ENCODE assay signal across 22 mouse cellular contexts in the genomic region with DNA sequence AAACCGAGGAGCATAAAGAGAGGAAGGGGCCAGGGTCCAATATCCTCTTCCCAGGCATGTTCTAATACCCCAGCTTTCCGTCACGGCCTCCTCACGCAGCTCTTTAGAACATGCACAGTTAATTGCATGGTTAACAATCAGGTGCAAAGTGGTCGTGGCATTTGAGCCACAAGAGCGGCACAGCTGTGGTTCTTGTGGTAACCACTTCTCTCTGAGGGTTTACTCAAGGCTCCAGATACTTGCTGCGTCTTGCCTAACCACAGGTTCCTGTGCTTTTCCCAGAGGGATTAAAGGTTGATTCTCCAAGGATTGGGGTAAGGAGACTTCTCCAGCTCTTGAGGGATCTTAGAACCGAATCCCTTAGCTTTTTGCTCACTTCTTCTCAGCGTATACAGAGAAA. TPM values are rescaled to one million over a fixed set of nuclear protein-coding genes. Genes with fewer than 3 reads are reported as not detected.
DNase-seq lines count a peak whose midpoint lies in the region; ATAC-seq and TF ChIP-seq lines count a peak whose summit lies in the region.
"Had no signal": no experiment of that assay in that cellular context is flagged by ENCODE, and none has a peak within 500 bp of the region (broad histone marks: within the 10 kb centered on the region; RNA-seq: fewer than 3 reads in every experiment).

No protein-coding gene starts in this region.

- no peaks in the 10 kb centered on the region for H3K9me3 ChIP-seq in CH12.LX (replicated peaks; ENCODE audit: low read length)
- H3K9me3 ChIP-seq: heart, embryonic 13.5 days; hindbrain, embryonic 12.5 days; limb, embryonic 10.5 days; lung, embryonic 15.5 days; neural tube, embryonic 15.5 days; stomach, embryonic 15.5 days had no signal

- TF ChIP-seq POLR2A in CH12.LX (IDR thresholded peaks at IDR 0.05; ENCODE audit: low read depth, low read length): no peak

- peak; percentile 5 for TF ChIP-seq RAD21 in CH12.LX (IDR thresholded peaks at IDR 0.05; ENCODE audit: low read depth, low read length)

- no peak overlapping the region for H3K27ac ChIP-seq in CH12.LX (ENCODE audit: insufficient read depth, low read depth)
- H3K27ac ChIP-seq: heart, adult 2 months; heart, embryonic 13.5 days; hindbrain, embryonic 12.5 days; limb, embryonic 10.5 days; lung, embryonic 15.5 days; neural tube, embryonic 15.5 days; stomach, embryonic 15.5 days had no signal

- no peaks in the 10 kb centered on the region for H3K36me3 ChIP-seq in CH12.LX (replicated peaks in 1 of 2; ENCODE audit: control insufficient read depth in 1 of 2, insufficient read depth in 1 of 2, low read length in 1 of 2)
- H3K36me3 ChIP-seq: heart, embryonic 13.5 days; hindbrain, embryonic 12.5 days; limb, embryonic 10.5 days; lung, embryonic 15.5 days; neural tube, embryonic 15.5 days; stomach, embryonic 15.5 days had no signal

- peak; percentile 62 for ATAC-seq in megakaryocyte progenitor cell, adult 5-6 weeks (replicated peaks; ENCODE audit: poor library complexity)
- ATAC-seq: forebrain, postnatal 0 days had no signal

- H3K27me3 ChIP-seq in CH12.LX (replicated peaks): peaks cover 25% of the 10 kb centered on the region
- H3K27me3 ChIP-seq: heart, embryonic 13.5 days; hindbrain, embryonic 12.5 days; lung, embryonic 15.5 days; neural tube, embryonic 15.5 days; stomach, embryonic 15.5 days had no signal

- TF ChIP-seq CTCF in CH12.LX (conservative IDR thresholded peaks at IDR 0.05 in 1 of 2, IDR thresholded peaks at IDR 0.05 in 1 of 2; ENCODE audit: low read depth in 2 of 2, low read length in 2 of 2): no peak

- DNase-seq in lung, adult 18-20 months: peak; percentile 24 to 43
- DNase-seq in lung, postnatal 10 days: no peak
- DNase-seq in 3134 (ENCODE audit: extremely low read depth, insufficient read length, low spot score): peak; percentile 63
- DNase-seq in CH12.LX (ENCODE audit: extremely low read depth): peak; percentile 50
- no peak for DNase-seq in frontal cortex, postnatal 36 days (ENCODE audit: low spot score in 2 of 2)
- no peak for DNase-seq in layer of hippocampus, postnatal 36 days
- DNase-seq: cerebellum, adult 2 months; cerebellum, postnatal 36 days; forebrain, postnatal 0 days; gastrocnemius, postnatal 25 days; heart, postnatal 14 days; kidney, postnatal 10 days; right cerebral cortex, adult 18-20 months; right cerebral cortex, postnatal 4 days had no signal

- dilution Hi-C loops in CH12.LX (cut with MboI; ENCODE audit: extremely low pct_ligation_motif_present, extremely low pct_unique_long_range_greater_than_20kb, low sequenced_read_pairs): no loop called here

- TF ChIP-seq EP300 in CH12.LX (IDR thresholded peaks at IDR 0.05; ENCODE audit: low read length): peak; percentile 94

- H3K4me3 ChIP-seq in CH12.LX (replicated peaks in 1 of 3; ENCODE audit: low read depth in 2 of 3, low read length in 2 of 3, poor library complexity in 1 of 3): no peak overlapping the region
- H3K4me3 ChIP-seq: heart, adult 2 months; heart, embryonic 13.5 days; hindbrain, embryonic 12.5 days; limb, embryonic 10.5 days; lung, embryonic 15.5 days; neural tube, embryonic 15.5 days; stomach, embryonic 15.5 days had no signal

- H3K9ac ChIP-seq in CH12.LX (ENCODE audit: insufficient read depth, low read depth): no peak overlapping the region
- H3K9ac ChIP-seq: forebrain, postnatal 0 days; heart, embryonic 13.5 days; hindbrain, embryonic 12.5 days; lung, embryonic 15.5 days; neural tube, embryonic 15.5 days; stomach, embryonic 15.5 days had no signal

- peaks cover 17 to 56% of the 10 kb centered on the region in 2 experiments for H3K4me1 ChIP-seq in CH12.LX (ENCODE audit: control insufficient read depth in 1 of 2, insufficient read depth in 2 of 2)
- H3K4me1 ChIP-seq: hindbrain, embryonic 12.5 days; lung, embryonic 15.5 days; neural tube, embryonic 15.5 days; stomach, embryonic 15.5 days had no signal

- in situ Hi-C loops in CH12.LX (cut with MboI; ENCODE audit: low pct_ligation_motif_present, low pct_unique_long_range_greater_than_20kb, low sequenced_read_pairs): no loop called here

- H3K4me2 ChIP-seq in CH12.LX (ENCODE audit: insufficient read depth, low read depth, poor library complexity, severe bottlenecking): 0 out of 2 replicates have a peak overlapping the region, but pooled peaks have one; percentile 2
- H3K4me2 ChIP-seq: heart, embryonic 13.5 days; hindbrain, embryonic 12.5 days; lung, embryonic 15.5 days; neural tube, embryonic 15.5 days; stomach, embryonic 15.5 days had no signal

- H3K79me2 ChIP-seq in CH12.LX (replicated peaks; ENCODE audit: control insufficient read depth, extremely low read depth, insufficient read depth, poor library complexity, severe bottlenecking): no peaks in the 10 kb centered on the region

TF ChIP-seq in CH12.LX, 34 proteins besides CTCF, POLR2A, EP300 and RAD21:
- TF ChIP-seq ZKSCAN1 (IDR thresholded peaks at IDR 0.05; ENCODE audit: borderline replicate concordance, low read depth, low read length) (no peak), JUN (IDR thresholded peaks at IDR 0.05; ENCODE audit: insufficient read depth, low read depth, low read length) (no peak), ZMIZ1 (IDR thresholded peaks at IDR 0.05; ENCODE audit: low read depth, low read length) (no peak), CHD2 (IDR thresholded peaks at IDR 0.05; ENCODE audit: low read length) (0 out of 2 replicates have a peak, but pooled peaks have one; percentile 11), MXI1 (IDR thresholded peaks at IDR 0.05; ENCODE audit: low read depth, low read length) (no peak), SIN3A (IDR thresholded peaks at IDR 0.05; ENCODE audit: low read length) (no peak), CHD1 (IDR thresholded peaks at IDR 0.05; ENCODE audit: low read depth, low read length) (no peak), MEF2A (IDR thresholded peaks at IDR 0.05; ENCODE audit: borderline replicate concordance, low read depth, low read length) (peak; percentile 63; the same call in 1 of the 2 replicates), USF1 (IDR thresholded peaks at IDR 0.05; ENCODE audit: low read depth, low read length) (no peak), GABPA (IDR thresholded peaks at IDR 0.05; ENCODE audit: insufficient replicate concordance, low read depth, low read length) (no peak), SMC3 (IDR thresholded peaks at IDR 0.05; ENCODE audit: low read depth, low read length) (no peak; the same call in 1 of the 2 replicates), JUND (conservative IDR thresholded peaks at IDR 0.05; ENCODE audit: low read depth, low read length) (no peak), NELFE (IDR thresholded peaks at IDR 0.05; ENCODE audit: low read depth, low read length) (no peak), ZNF384 (IDR thresholded peaks at IDR 0.05; ENCODE audit: low read depth, low read length) (no peak), MAZ (IDR thresholded peaks at IDR 0.05; ENCODE audit: low read depth, low read length) (no peak), USF2 (conservative IDR thresholded peaks at IDR 0.05; ENCODE audit: low read depth, low read length) (no peak), HCFC1 (IDR thresholded peaks at IDR 0.05; ENCODE audit: low read depth, low read length) (no peak), RCOR1 (conservative IDR thresholded peaks at IDR 0.05; ENCODE audit: low read depth, low read length) (peak; percentile 80; the same call in 1 of the 2 replicates), UBTF (IDR thresholded peaks at IDR 0.05; ENCODE audit: low read depth, low read length) (no peak), KAT2A (IDR thresholded peaks at IDR 0.05; ENCODE audit: insufficient replicate concordance, low read length) (no peak), PAX5 (IDR thresholded peaks at IDR 0.05; ENCODE audit: low read length) (no peak), POLR2AphosphoS2 (IDR thresholded peaks at IDR 0.05; ENCODE audit: low read depth, low read length) (no peak), TBP (conservative IDR thresholded peaks at IDR 0.05; ENCODE audit: low read depth, low read length) (no peak), TCF12 (IDR thresholded peaks at IDR 0.05; ENCODE audit: low read depth, low read length) (peak; percentile 79), ZC3H11A (IDR thresholded peaks at IDR 0.05; ENCODE audit: low read depth, low read length) (no peak), MAX (IDR thresholded peaks at IDR 0.05; ENCODE audit: low read length) (peak; percentile 59), MYC (IDR thresholded peaks at IDR 0.05; ENCODE audit: low read depth, low read length) (0 out of 2 replicates have a peak, but pooled peaks have one; percentile 40), NRF1 (IDR thresholded peaks at IDR 0.05; ENCODE audit: low read depth, low read length) (no peak), IRF4 (IDR thresholded peaks at IDR 0.05; ENCODE audit: low read depth, low read length) (peak; percentile 66), BHLHE40 (IDR thresholded peaks at IDR 0.05; ENCODE audit: low read depth, low read length) (peak; percentile 91), MAFK (IDR thresholded peaks at IDR 0.05; ENCODE audit: insufficient replicate concordance, low read length) (peak; percentile 91), ETS1 (conservative IDR thresholded peaks at IDR 0.05; ENCODE audit: low read depth, low read length) (peak; percentile 79), ELF1 (IDR thresholded peaks at IDR 0.05; ENCODE audit: low read depth, low read length) (no peak), E2F4 (IDR thresholded peaks at IDR 0.05; ENCODE audit: insufficient replicate concordance, low read depth, low read length) (no peak)

RNA-seq across cellular contexts. Expression of a gene that starts 30.5 kb away (rescaled TPM):
- total RNA-seq in CH12.LX (2012; rRNA removed): 74.6 and 77.4 TPM in 2 replicates
- 62.2 and 75.2 TPM in 2 replicates for total RNA-seq in CH12.LX (2014; rRNA removed)
- polyA plus RNA-seq in CH12.LX (2012; ENCODE audit: insufficient read length, low read depth): 96.0 and 111 TPM in 2 replicates
- total RNA-seq in megakaryocyte progenitor cell, adult 5-6 weeks (2015): 6.4 and 8.6 TPM in 2 replicates
- total RNA-seq in megakaryocyte progenitor cell, adult 5-6 weeks (2017): 14.7 and 17.9 TPM in 2 replicates
- 10 to 100 TPM; 12.2 to 17.4 TPM for total RNA-seq in layer of hippocampus, postnatal 36 days (2021)

Comparison
In these comparisons a context has a peak if more than half of its experiments do, and no peak if none do; other contexts are left out.
1. DNase-seq: peak in lung, adult 18-20 months (2 of 2), 3134 (single experiment) and CH12.LX (single experiment); none in lung, postnatal 10 days (single experiment), frontal cortex, postnatal 36 days (0 of 2) and layer of hippocampus, postnatal 36 days (0 of 2).